Mouse (Mus musculus): ENCODE results near the gene Ctnna3.
A peak's percentile ranks its signal among the peaks of the same experiment; 100 is the strongest.
"Not testable (repeated sequence)": the region's sequence is repeated elsewhere in the genome, so short reads cannot be mapped to it uniquely, and the experiment has no call there.

Gene Ctnna3

GRCm38 (mm10) chr10:63423591-63424474, 6.1 kb upstream of the Ctnna3 start:
- no peak for DNase-seq (ENCODE audit: low read depth, low spot score)

GRCm38 (mm10) chr10:63424475-63424814, 5.5 kb upstream of the Ctnna3 start:
- DNase-seq (ENCODE audit: low read depth, low spot score): peak; percentile 36

GRCm38 (mm10) chr10:63427146-63427545, 2.8 kb upstream of the Ctnna3 start:
- no peak for DNase-seq (ENCODE audit: low read depth, low spot score)

- peak; percentile 46 for DNase-seq (ENCODE audit: low read depth, low spot score)
Observed at GRCm38 (mm10) chr10:63428243-63429022, 1.5 kb upstream of the Ctnna3 start.

GRCm38 (mm10) chr10:63429023-63429340, 916 bp upstream of the Ctnna3 start:
- no peak for DNase-seq (ENCODE audit: low read depth, low spot score)

GRCm38 (mm10) chr10:63429380-63429779, 518 bp upstream of the Ctnna3 start:
- peak; percentile 98 for DNase-seq (ENCODE audit: low read depth, low spot score)

- DNase-seq (ENCODE audit: low read depth, low spot score): no peak
Observed at GRCm38 (mm10) chr10:63431221-63431736, 1.4 kb downstream of the Ctnna3 start.

GRCm38 (mm10) chr10:63432099-63432498, 2.2 kb downstream of the Ctnna3 start:
- no peak for DNase-seq (ENCODE audit: low read depth, low spot score)

- no peak for DNase-seq (ENCODE audit: low read depth, low spot score)
Observed at GRCm38 (mm10) chr10:63432887-63433286, 3.0 kb downstream of the Ctnna3 start.

- no peak for DNase-seq (ENCODE audit: low read depth, low spot score)
Observed at GRCm38 (mm10) chr10:63438736-63439262, 8.9 kb downstream of the Ctnna3 start.

- no peak for DNase-seq (ENCODE audit: low read depth, low spot score)
Observed at GRCm38 (mm10) chr10:63439694-63440228, 9.9 kb downstream of the Ctnna3 start.

GRCm38 (mm10) chr10:63444602-63445387, 14.9 kb downstream of the Ctnna3 start:
- DNase-seq (ENCODE audit: low read depth, low spot score): not testable (repeated sequence)

GRCm38 (mm10) chr10:63453926-63454325, 24.0 kb downstream of the Ctnna3 start:
- DNase-seq (ENCODE audit: low read depth, low spot score): no peak

- DNase-seq (ENCODE audit: low read depth, low spot score): peak; percentile 51
Observed at GRCm38 (mm10) chr10:63455110-63455878, 25.4 kb downstream of the Ctnna3 start.

- no peak for DNase-seq (ENCODE audit: low read depth, low spot score)
Observed at GRCm38 (mm10) chr10:63457292-63458128, 27.6 kb downstream of the Ctnna3 start.

GRCm38 (mm10) chr10:63460935-63461334, 31.0 kb downstream of the Ctnna3 start:
- DNase-seq (ENCODE audit: low read depth, low spot score): no peak

GRCm38 (mm10) chr10:63472473-63472872, 42.6 kb downstream of the Ctnna3 start:
- DNase-seq (ENCODE audit: low read depth, low spot score): no peak

- DNase-seq (ENCODE audit: low read depth, low spot score): no peak
Observed at GRCm38 (mm10) chr10:63476167-63476647, 46.3 kb downstream of the Ctnna3 start.

- DNase-seq (ENCODE audit: low read depth, low spot score): no peak
Observed at GRCm38 (mm10) chr10:63478946-63479345, 49.0 kb downstream of the Ctnna3 start.

Measured in mesoderm, embryonic 11.5 days (tissue).